Mouse (Mus musculus) ES-Bruce4 (cell line): ENCODE data around the gene Diras2.

Experiments
- CTCF ChIP-seq: IDR thresholded peaks from one replicate; pipeline ENCODE4 v1.8.1; 2011; ENCODE audit warnings: low read depth, low read length
- EP300 ChIP-seq: IDR thresholded peaks from 2 replicates; pipeline ENCODE4 v1.6.1; 2011; ENCODE audit warnings: low read depth, low read length; ENCODE audit not compliant: insufficient read depth
- POLR2A ChIP-seq: IDR thresholded peaks from one replicate; pipeline ENCODE4 v1.8.1; 2011; ENCODE audit warnings: low read length; ENCODE audit not compliant: insufficient read depth

- TF ChIP-seq CTCF = no peak
- no peak for TF ChIP-seq POLR2A
- no peak for TF ChIP-seq EP300
These were observed 35.2 kb upstream of the Diras2 start for GRCm38 (mm10) chr13:52566188-52566760.
